Comparison of ENCODE assay signal across 9 mouse cellular contexts in genomic region chr15:77883697-77884010, GRCm38 (mm10). TPM values are rescaled to one million over a fixed set of nuclear protein-coding genes. Genes with fewer than 3 reads are reported as not detected.
DNase-seq lines count a peak whose midpoint lies in the region; ATAC-seq and TF ChIP-seq lines count a peak whose summit lies in the region.
"Had no signal": no experiment of that assay in that cellular context is flagged by ENCODE, and none has a peak within 500 bp of the region (broad histone marks: within the 10 kb centered on the region; RNA-seq: fewer than 3 reads in every experiment).

No protein-coding gene starts in this region.

- H3K4me1 ChIP-seq in kidney, adult 2 months (ENCODE audit: control insufficient read depth, insufficient read depth, low read length): peaks cover 4% of the 10 kb centered on the region; the same call in 1 of the 2 replicates
- peaks cover 3% of the 10 kb centered on the region; the same call in 1 of the 2 replicates for H3K4me1 ChIP-seq in brown adipose tissue, adult 24 weeks (ENCODE audit: control insufficient read depth, insufficient read depth, insufficient read length, low read length)
- peaks cover 19% of the 10 kb centered on the region for H3K4me1 ChIP-seq in limb, embryonic 11.5 days (ENCODE audit: control insufficient read depth, insufficient read depth, low read length)

- no peak for ATAC-seq in limb, embryonic 11.5 days (ENCODE audit: insufficient number of reproducible peaks, low FRiP score, low TSS enrichment, low read depth)
- ATAC-seq: forebrain, embryonic 14.5 days had no signal

- no peaks in the 10 kb centered on the region for H3K27me3 ChIP-seq in kidney, adult 2 months (replicated peaks; ENCODE audit: control insufficient read depth, insufficient read depth, low read length)
- H3K27me3 ChIP-seq in C2C12 (ENCODE audit: control insufficient read depth, insufficient read depth, insufficient read length): no peaks in the 10 kb centered on the region
- no peaks in the 10 kb centered on the region for H3K27me3 ChIP-seq in limb, embryonic 11.5 days (ENCODE audit: control insufficient read depth, insufficient read depth, low read length)

- H3K9me3 ChIP-seq in limb, embryonic 11.5 days (ENCODE audit: control insufficient read depth, low read length): no peaks in the 10 kb centered on the region

- H3K4me3 ChIP-seq in kidney, adult 2 months (ENCODE audit: insufficient read depth, low read depth, low read length): no peak overlapping the region
- peak overlapping the region; percentile 27 for H3K4me3 ChIP-seq in C2C12 (ENCODE audit: insufficient read depth, poor library complexity, severe bottlenecking)
- H3K4me3 ChIP-seq in brown adipose tissue, adult 24 weeks (ENCODE audit: insufficient read depth, low read depth, low read length): no peak overlapping the region
- no peak overlapping the region for H3K4me3 ChIP-seq in limb, embryonic 11.5 days (ENCODE audit: low read depth, low read length)

- no peak overlapping the region for H3K4me2 ChIP-seq in limb, embryonic 11.5 days (ENCODE audit: low read depth, severe bottlenecking)

- peaks cover 27% of the 10 kb centered on the region for H3K79me2 ChIP-seq in C2C12 (ENCODE audit: control insufficient read depth, insufficient read depth)

- DNase-seq in kidney, adult 2 months: no peak
- DNase-seq in kidney, adult 9 months: no peak
- DNase-seq in limb, embryonic 11.5 days (ENCODE audit: low spot score): no peak
- no peak for DNase-seq in natural killer cell, adult 2 months (ENCODE audit: low spot score in 2 of 2)
- no peak for DNase-seq in cerebellum, adult 11-12 months
- no peak for DNase-seq in frontal cortex, postnatal 10 days (ENCODE audit: low spot score in 2 of 2)

- peak overlapping the region; percentile 47 for H3K9ac ChIP-seq in limb, embryonic 11.5 days (ENCODE audit: low read length)

- no peak for TF ChIP-seq POLR2A in kidney, adult 2 months (IDR thresholded peaks at IDR 0.05; ENCODE audit: low read depth, low read length)

- H3ac ChIP-seq in C2C12 (ENCODE audit: control insufficient read depth, insufficient read length, low read depth): peak overlapping the region; percentile 53

- H3K27ac ChIP-seq in kidney, adult 2 months (ENCODE audit: insufficient read depth, low read depth, low read length): peak overlapping the region; percentile 84; the same call in 1 of the 2 replicates
- H3K27ac ChIP-seq in brown adipose tissue, adult 24 weeks (replicated peaks; ENCODE audit: low read depth, low read length): peak overlapping the region; percentile 23
- H3K27ac ChIP-seq in limb, embryonic 11.5 days (replicated peaks; ENCODE audit: low read depth, low read length): peak overlapping the region; percentile 70

- WGBS in kidney, adult 2 months: 63% methylated on average over 4 of the region's 4 CpGs
- WGBS in limb, embryonic 11.5 days: 50% methylated on average over 4 of the region's 4 CpGs

- H3K79me3 ChIP-seq in C2C12 (ENCODE audit: low read depth): peaks cover 9% of the 10 kb centered on the region

- no peak for TF ChIP-seq CTCF in kidney, adult 2 months (conservative IDR thresholded peaks at IDR 0.05; ENCODE audit: insufficient read depth, insufficient read length, low read depth, low read length)
- no peak for TF ChIP-seq CTCF in C2C12 (IDR thresholded peaks at IDR 0.05; ENCODE audit: control insufficient read depth, insufficient read depth, insufficient read length)

- H3K36me3 ChIP-seq in kidney, adult 2 months (ENCODE audit: control insufficient read depth, insufficient read depth, low read length): no peaks in the 10 kb centered on the region
- H3K36me3 ChIP-seq in C2C12 (ENCODE audit: control insufficient read depth, insufficient read depth): no peaks in the 10 kb centered on the region
- no peaks in the 10 kb centered on the region for H3K36me3 ChIP-seq in limb, embryonic 11.5 days (ENCODE audit: control insufficient read depth, insufficient read depth, low read length)

TF ChIP-seq in C2C12, 6 proteins besides CTCF, POLR2A, EP300 and RAD21:
- TF ChIP-seq MAX (IDR thresholded peaks at IDR 0.05) (no peak), MYOD1 (IDR thresholded peaks at IDR 0.05; ENCODE audit: control insufficient read depth, insufficient read length, low read depth) (peak; percentile 37)
TF ChIP-seq in C2C12: peak in this region for 1.

RNA-seq across cellular contexts. Expression of gene Myh9, which starts 41.7 kb away (rescaled TPM):
- polyA plus RNA-seq in kidney, adult 2 months (2012; rRNA removed): 57.7 and 64.1 TPM in 2 replicates
- polyA plus RNA-seq in C2C12 (2012; fragmentation: generic; extraction: Trizol): 580 TPM
- polyA plus RNA-seq in brown adipose tissue, adult 24 weeks (2012; ENCODE audit: insufficient read depth, insufficient read length, missing spikeins): 36.0 and 59.3 TPM in 2 replicates
- polyA plus RNA-seq in limb, embryonic 11.5 days (2014; fragmentation: Nextera tagmentation; extraction: Ambion mirVana): 33.2 and 38.1 TPM in 2 replicates

RNA-seq across cellular contexts. Expression of gene Txn2, which starts 45.2 kb away (rescaled TPM):
- polyA plus RNA-seq in kidney, adult 2 months (2012; rRNA removed): 396 and 408 TPM in 2 replicates
- polyA plus RNA-seq in C2C12 (2012; fragmentation: generic; extraction: Trizol): 371 TPM
- 696 and 736 TPM in 2 replicates for polyA plus RNA-seq in brown adipose tissue, adult 24 weeks (2012; ENCODE audit: insufficient read depth, insufficient read length, missing spikeins)
- polyA plus RNA-seq in limb, embryonic 11.5 days (2014; fragmentation: Nextera tagmentation; extraction: Ambion mirVana): 263 and 266 TPM in 2 replicates

Comparison
In these comparisons a context has a peak if more than half of its experiments do, and no peak if none do; other contexts are left out.
1. H3K27ac ChIP-seq: peak in every context shown above with its lines; median percentile 84 in kidney, adult 2 months; 70 in limb, embryonic 11.5 days; 23 in brown adipose tissue, adult 24 weeks.